Mouse (Mus musculus) liver, embryonic 14.5 days (tissue): Measurements from ENCODE around the gene Ltbp2. TPM values are rescaled to one million over a fixed set of nuclear protein-coding genes. Genes with fewer than 3 reads are reported as not detected.

ENCODE experiments used
- ATAC-seq: fragments of 200-750 bp; cut with Nextera tagmentation; 2 replicates; pipeline ENCODE4 v1.8.0; 2017; ENCODE audit warnings: moderate number of reproducible peaks, mild to moderate bottlenecking, moderate library complexity; ENCODE audit not compliant: insufficient read depth
- DNase-seq, 3 experiments: peaks; one replicate each; pipeline ENCODE4 v3.0.0-alpha.2; 2012 to 2013; ENCODE audit warnings: low read depth in 3 of 3, low spot score in 3 of 3
- H3K27ac ChIP-seq: fragments of 300-500 bp; sonication (generic); 2 replicates; pipeline ENCODE4 v1.5.1; 2014; ENCODE audit warnings: moderate library complexity, mild to moderate bottlenecking, control low read depth, inconsistent platforms
- H3K27me3 ChIP-seq: fragments of 300-500 bp; sonication (generic); 2 replicates; pipeline ENCODE4 v1.6.1; 2014; ENCODE audit warnings: mild to moderate bottlenecking, low read length, moderate library complexity; ENCODE audit not compliant: control insufficient read depth, insufficient read depth
- H3K36me3 ChIP-seq: fragments of 300-500 bp; sonication (generic); replicated peaks from 2 replicates; pipeline ENCODE4 v1.6.1; 2014; ENCODE audit warnings: low read depth; ENCODE audit not compliant: control insufficient read depth, insufficient read depth
- H3K4me1 ChIP-seq, 2 experiments: fragments of 200-500 bp in 1 of 2; fragments of 300-500 bp in 1 of 2; sonication (generic) in 1 of 2; replicated peaks; 2 replicates each; pipeline ENCODE4 v1.6.1; 2012 to 2014; ENCODE audit warnings: antibody characterized with exemption in 1 of 2, inconsistent platforms in 1 of 2, low read length in 1 of 2; ENCODE audit not compliant: control insufficient read depth in 2 of 2, insufficient read depth in 2 of 2
- H3K4me2 ChIP-seq: fragments of 300-500 bp; sonication (generic); 2 replicates; pipeline ENCODE4 v1.6.1; 2014; ENCODE audit warnings: low read depth, mild to moderate bottlenecking, control low read depth, moderate library complexity
- H3K4me3 ChIP-seq, 2 experiments: fragments of 200-500 bp in 1 of 2; fragments of 300-500 bp in 1 of 2; sonication (generic) in 1 of 2; 2 replicates each; pipeline ENCODE4 v1.5.1; 2012 to 2014; ENCODE audit warnings: low read depth in 2 of 2, low read length in 2 of 2, mild to moderate bottlenecking in 2 of 2, control low read depth in 1 of 2, inconsistent platforms in 1 of 2, moderate library complexity in 1 of 2; ENCODE audit not compliant: insufficient read depth in 1 of 2
- H3K9ac ChIP-seq: fragments of 300-500 bp; sonication (generic); replicated peaks from 2 replicates; pipeline ENCODE4 v1.6.1; 2014; ENCODE audit warnings: mild to moderate bottlenecking, control low read depth, moderate library complexity
- H3K9me3 ChIP-seq: fragments of 300-500 bp; sonication (generic); 2 replicates; pipeline ENCODE4 v1.6.1; 2016; ENCODE audit warnings: low read length, mixed read lengths; ENCODE audit not compliant: control insufficient read depth
- CTCF ChIP-seq: IDR thresholded peaks from 2 replicates; pipeline ENCODE4 v1.5.1; 2016; ENCODE audit warnings: antibody characterized with exemption, low read depth, control low read depth
- EP300 ChIP-seq: IDR thresholded peaks from 2 replicates; pipeline ENCODE4 v1.6.1; 2016; ENCODE audit warnings: antibody characterized with exemption, low read depth
- WGBS: fragments of 180-500 bp; shearing (Covaris S2); extraction: QIAGEN DNeasy Blood & Tissue Kit; methylation state at CpG from one replicate; pipeline ENCODE4 v1.1.7; 2014; ENCODE audit not compliant: insufficient replicate concordance; 5-methylcytosine and 5-hydroxymethylcytosine counted together
- polyA plus RNA-seq, 2 experiments: library from polyadenylated mRNA; depleted of rRNA in 1 of 2; stranded (reverse) in 1 of 2; unstranded in 1 of 2; fragments of >200 nt; fragmentation: Nextera tagmentation in 1 of 2; extraction: Ambion mirVana in 1 of 2; gene quantifications; 2 replicates each; pipeline versions ENCODE4 v1.2.1 to v1.2.3; 2012 to 2014

The Ltbp2 gene
- polyA plus RNA-seq, 2 experiments = 0.08 to 0.21 TPM

- TF ChIP-seq EP300 (no peak), CTCF (no peak)
- 67% methylated on average over 13 of the region's 13 CpGs for WGBS
- no peaks in the 10 kb centered on the region for H3K9me3 ChIP-seq
- no peaks in the 10 kb centered on the region for H3K4me1 ChIP-seq
- H3K4me2 ChIP-seq = no peak overlapping the region
- no peaks in the 10 kb centered on the region; the same call in 1 of the 2 replicates for H3K27me3 ChIP-seq
- no peak overlapping the region for H3K4me3 ChIP-seq
- DNase-seq (no peak), ATAC-seq (no peak)
- no peaks in the 10 kb centered on the region for H3K36me3 ChIP-seq
- H3K9ac ChIP-seq = no peak overlapping the region
- no peak overlapping the region for H3K27ac ChIP-seq
Measured at GRCm38 (mm10) chr12:84801532-84802110, 74.7 kb downstream of the Ltbp2 start.

GRCm38 (mm10) chr12:84800419-84800818 is 75.9 kb downstream of the Ltbp2 start:
- Histone ChIP-seq H3K4me3 (no peak overlapping the region), H3K4me2 (no peak overlapping the region), H3K9me3 (no peaks in the 10 kb centered on the region), H3K4me1 (no peaks in the 10 kb centered on the region), H3K27ac (no peak overlapping the region), H3K27me3 (no peaks in the 10 kb centered on the region; the same call in 1 of the 2 replicates), H3K9ac (no peak overlapping the region), H3K36me3 (no peaks in the 10 kb centered on the region)
- DNase-seq (no peak), ATAC-seq (no peak)
- TF ChIP-seq EP300 (no peak), CTCF (no peak)
- 56% methylated on average over 4 of the region's 4 CpGs for WGBS

GRCm38 (mm10) chr12:84799086-84799485 is 77.2 kb downstream of the Ltbp2 start:
- Histone ChIP-seq H3K27ac (no peak overlapping the region), H3K27me3 (no peaks in the 10 kb centered on the region; the same call in 1 of the 2 replicates), H3K4me1 (no peaks in the 10 kb centered on the region), H3K9ac (no peak overlapping the region), H3K4me2 (no peak overlapping the region), H3K4me3 (no peak overlapping the region), H3K36me3 (no peaks in the 10 kb centered on the region), H3K9me3 (no peaks in the 10 kb centered on the region)
- WGBS = 69% methylated on average over 13 of the region's 13 CpGs
- ATAC-seq (no peak), DNase-seq (no peak)
- TF ChIP-seq CTCF = no peak
- no peak for TF ChIP-seq EP300

GRCm38 (mm10) chr12:84794647-84795046 is 81.7 kb downstream of the Ltbp2 start:
- Histone ChIP-seq H3K4me2 (no peak overlapping the region), H3K27ac (no peak overlapping the region), H3K9ac (no peak overlapping the region), H3K27me3 (no peaks in the 10 kb centered on the region), H3K4me1 (no peaks in the 10 kb centered on the region), H3K9me3 (no peaks in the 10 kb centered on the region), H3K4me3 (no peak overlapping the region), H3K36me3 (no peaks in the 10 kb centered on the region)
- 64% methylated on average over 8 of the region's 8 CpGs for WGBS
- no peak for ATAC-seq
- no peak for DNase-seq
- TF ChIP-seq EP300 = no peak
- TF ChIP-seq CTCF = no peak

GRCm38 (mm10) chr12:84792629-84793028 is 83.7 kb downstream of the Ltbp2 start:
- DNase-seq = no peak
- no peak overlapping the region for H3K4me3 ChIP-seq
- TF ChIP-seq CTCF (no peak), EP300 (no peak)
- no peaks in the 10 kb centered on the region for H3K27me3 ChIP-seq
- no peak for ATAC-seq
- no peak overlapping the region for H3K9ac ChIP-seq
- no peak overlapping the region for H3K27ac ChIP-seq
- no peaks in the 10 kb centered on the region for H3K4me1 ChIP-seq
- no peak overlapping the region for H3K4me2 ChIP-seq
- no peaks in the 10 kb centered on the region for H3K9me3 ChIP-seq
- 56% methylated on average over 4 of the region's 4 CpGs for WGBS
- no peaks in the 10 kb centered on the region for H3K36me3 ChIP-seq
